Mouse (Mus musculus) kidney, adult 2 months (tissue): ENCODE results near the gene Gm13691.
"Not testable (repeated sequence)": the region's sequence is repeated elsewhere in the genome, so short reads cannot be mapped to it uniquely, and the experiment has no call there.

Source experiments
- CTCF ChIP-seq: fragments of 200-500 bp; conservative IDR thresholded peaks from 2 replicates; pipeline ENCODE4 v1.5.1; 2011; ENCODE audit warnings: low read depth, mild to moderate bottlenecking, control low read depth, low read length, moderate library complexity, mixed read lengths; ENCODE audit not compliant: insufficient read depth, insufficient read length
- POLR2A ChIP-seq: fragments of 200-500 bp; IDR thresholded peaks from one replicate; pipeline ENCODE4 v1.6.1; 2011; ENCODE audit warnings: low read depth, low read length, control low read depth

GRCm38 (mm10) chr2:83967013-83967412 lies 23.3 kb upstream of the Gm13691 start, which contains the start of gene Gm13695:
- TF ChIP-seq CTCF, POLR2A: not testable (repeated sequence)
